Mouse (Mus musculus) adrenal gland (tissue): ENCODE results near the gene Cux2.

ENCODE experiments used
- intact Hi-C: fragments of 180-260 bp; cut with DNase I; formaldehyde crosslinking; loops from one replicate; pipeline ENCODE4 v1.15.1; 2025

Gene Cux2

DNA sequence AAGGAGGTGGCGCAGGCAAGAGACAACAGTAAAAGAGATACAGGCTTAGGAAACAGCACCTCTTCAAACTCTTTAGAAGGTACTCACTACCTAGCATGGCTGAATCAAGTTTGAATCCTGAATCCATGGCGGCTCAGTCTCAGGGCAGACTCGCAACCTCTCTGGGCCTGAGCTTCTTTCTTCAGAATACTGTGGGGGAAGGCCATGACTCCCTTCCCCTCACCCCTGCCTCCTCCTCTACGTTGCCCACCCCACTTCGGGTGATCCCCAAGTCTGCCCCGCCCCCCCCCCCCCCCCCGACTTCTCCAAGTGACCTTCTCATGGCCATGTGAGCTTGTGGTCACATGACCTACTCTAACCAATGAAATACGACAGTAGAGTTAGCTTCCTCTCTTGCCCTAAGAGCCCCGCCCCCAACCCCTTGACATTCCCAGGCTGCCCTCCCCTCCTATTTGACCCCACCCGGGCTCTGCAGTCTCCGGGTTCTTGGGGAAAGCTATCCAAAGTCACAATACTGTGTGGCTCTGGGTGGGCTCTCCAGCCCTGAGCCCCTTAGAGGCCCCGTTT lies 10.9 kb upstream of the Cux2 start:
- intact Hi-C loops: no loop called here

DNA sequence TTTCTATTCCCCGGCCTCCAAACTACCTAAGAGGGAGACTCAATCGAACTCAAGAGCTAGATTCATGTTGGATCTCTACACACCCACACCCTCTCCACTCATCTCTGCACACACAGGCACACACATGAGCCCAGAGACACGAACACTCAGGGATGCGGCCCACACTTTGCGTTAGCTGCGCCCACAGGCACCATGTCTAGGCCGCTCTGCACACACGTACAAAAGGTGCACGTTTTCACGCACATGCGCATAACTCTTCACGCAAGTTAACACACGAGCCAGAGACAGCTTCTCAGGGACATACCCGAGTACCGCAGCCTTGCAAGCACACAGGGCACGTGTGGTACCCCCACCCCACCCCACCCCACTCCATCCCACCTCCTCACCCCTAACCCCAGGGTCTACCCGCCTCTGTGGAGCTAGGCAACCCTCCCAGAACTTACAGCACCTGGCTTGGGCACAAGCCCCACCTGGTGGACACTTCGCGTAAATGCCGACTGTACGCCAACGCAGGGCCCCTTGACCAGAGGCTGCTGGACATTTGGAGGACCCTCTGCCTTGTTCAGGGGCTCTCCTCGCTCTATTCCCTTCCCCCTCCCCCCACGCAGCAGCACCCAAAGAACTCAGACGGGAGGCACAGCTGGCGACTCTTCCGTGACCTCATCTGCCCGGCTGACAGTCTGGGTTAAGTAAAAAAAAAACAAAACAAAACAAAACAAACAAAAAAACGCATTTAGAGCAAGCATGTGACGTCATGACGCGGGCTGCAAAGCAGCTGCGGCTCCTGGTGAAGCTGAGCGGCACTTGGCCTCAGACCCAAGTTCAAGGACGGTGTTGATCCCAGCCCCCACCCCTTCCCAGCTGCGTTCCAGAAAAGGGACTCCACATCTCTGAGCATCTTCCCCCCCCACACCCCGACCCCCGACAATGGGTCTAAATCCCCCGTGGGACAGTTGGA lies 9.4 kb upstream of the Cux2 start:
- intact Hi-C loops: loop anchor here (10.0 kb wide), 2 partner anchors 115 to 165 kb away; no protein-coding TSS in a partner anchor

DNA sequence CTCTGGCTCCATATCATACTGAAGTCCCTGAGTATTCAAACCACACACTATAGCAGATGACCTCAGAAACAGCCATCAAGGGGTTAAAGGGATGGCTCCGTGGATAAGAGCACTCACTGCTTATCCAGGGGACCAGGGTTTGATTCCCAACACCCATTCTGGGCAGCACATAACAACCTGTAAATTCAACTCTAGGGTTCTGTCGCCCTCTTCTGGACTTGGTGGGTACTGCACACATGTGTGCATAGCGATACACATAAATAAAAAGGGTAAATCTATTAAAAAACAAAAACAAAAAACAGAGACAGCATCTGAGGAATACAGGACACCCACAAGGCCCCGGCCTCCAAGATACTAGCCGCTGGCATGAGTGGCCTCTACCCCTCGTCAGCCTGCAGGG lies 7.7 kb upstream of the Cux2 start:
- intact Hi-C loops: loop anchor here (10.0 kb wide), 2 partner anchors 113 to 163 kb away; no protein-coding TSS in a partner anchor

DNA sequence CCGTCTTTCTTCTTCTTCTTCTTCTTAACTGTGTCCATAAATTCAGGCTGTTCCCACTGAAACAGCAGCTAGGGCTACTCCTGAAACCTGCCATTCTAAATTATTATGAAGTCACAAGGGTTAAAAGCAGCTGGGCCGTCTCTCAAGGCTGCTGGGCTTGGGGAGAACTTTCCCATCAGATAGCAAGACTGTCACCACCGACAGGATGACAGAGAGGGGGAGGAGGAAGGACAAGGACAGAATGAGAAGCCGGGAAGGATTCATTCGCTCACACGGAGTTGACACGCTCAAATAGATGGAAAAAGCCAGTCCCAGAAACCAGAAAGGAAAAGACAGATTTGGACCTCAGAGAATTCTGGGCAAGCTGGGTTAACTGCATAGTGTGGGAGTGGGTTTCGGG lies 6.7 kb upstream of the Cux2 start:
- intact Hi-C loops: loop anchor here (10.0 kb wide), 2 partner anchors 112 to 162 kb away; no protein-coding TSS in a partner anchor

DNA sequence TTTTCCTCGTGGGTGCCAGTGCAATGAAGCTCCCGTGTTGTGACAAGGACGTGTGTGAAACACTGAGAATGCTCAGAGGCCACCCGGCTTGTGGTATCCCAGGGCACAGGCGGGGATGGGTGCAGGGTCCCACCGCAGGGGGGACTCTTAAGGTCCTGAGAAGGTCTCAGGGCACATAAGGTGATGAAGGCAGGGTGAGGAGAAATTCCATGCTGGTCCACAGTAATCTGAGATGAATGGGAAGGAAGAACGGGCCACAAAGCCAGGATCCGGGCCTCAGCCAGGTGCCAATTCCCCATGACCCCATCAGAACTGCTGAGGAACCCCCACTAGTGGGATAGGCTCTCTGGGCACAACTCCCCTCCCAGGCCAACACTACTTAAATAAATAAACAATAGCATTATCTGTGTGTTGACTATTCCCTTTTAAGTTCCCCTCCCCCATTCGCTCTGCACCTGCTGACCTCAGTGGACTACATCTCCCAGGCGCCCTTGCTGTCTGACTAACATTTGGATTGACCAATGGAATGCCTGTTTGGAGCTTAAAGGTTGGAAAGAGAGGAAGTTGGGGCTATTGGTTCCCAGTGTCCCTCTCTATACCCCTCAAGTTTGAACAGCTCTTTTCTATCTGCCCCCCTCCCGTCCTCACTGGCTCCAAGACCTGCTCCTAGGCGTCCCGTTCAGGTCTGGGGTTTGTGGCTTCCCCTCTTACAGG lies 4.4 kb upstream of the Cux2 start:
- intact Hi-C loops: loop anchor here (10.0 kb wide), 2 partner anchors 109 to 159 kb away; no protein-coding TSS in a partner anchor

DNA sequence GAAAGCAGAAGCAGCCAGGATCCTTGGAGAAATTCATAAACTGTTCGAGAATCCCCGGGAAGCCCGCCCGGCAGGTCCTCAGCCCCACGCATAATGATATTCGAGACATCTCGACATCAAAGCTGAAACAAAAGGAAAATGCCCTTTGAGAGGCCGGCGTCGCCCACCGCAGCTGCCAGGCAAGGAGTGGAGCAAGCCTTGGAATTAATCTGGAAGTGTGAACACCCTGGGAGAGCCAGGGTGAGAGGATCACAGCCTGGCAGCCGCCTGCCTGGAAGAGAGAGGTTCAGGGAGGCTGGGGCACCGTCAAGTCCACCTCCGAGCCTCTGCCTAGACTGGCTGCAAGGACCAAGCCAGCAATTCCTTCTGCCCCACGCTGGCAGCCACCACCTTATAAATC lies 3.7 kb upstream of the Cux2 start:
- intact Hi-C loops: loop anchor here (10.0 kb wide), 2 partner anchors 109 to 159 kb away; no protein-coding TSS in a partner anchor

DNA sequence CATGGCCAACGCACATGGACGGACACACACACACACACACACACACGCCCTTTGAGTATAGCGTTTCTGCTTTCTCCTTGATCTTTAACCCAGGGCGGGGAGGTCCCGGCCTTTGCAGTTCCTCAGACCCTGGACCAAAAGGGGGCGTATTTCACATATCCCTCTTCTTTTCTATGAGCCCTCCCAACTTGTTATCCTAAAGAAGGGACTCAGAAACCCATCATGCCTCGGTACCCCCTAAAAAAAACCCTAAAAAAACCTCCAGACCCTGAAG lies 867 bp upstream of the Cux2 start:
- intact Hi-C loops: loop anchor here (1.0 to 10.0 kb wide), 3 partner anchors 39 to 156 kb away; no protein-coding TSS in a partner anchor

DNA sequence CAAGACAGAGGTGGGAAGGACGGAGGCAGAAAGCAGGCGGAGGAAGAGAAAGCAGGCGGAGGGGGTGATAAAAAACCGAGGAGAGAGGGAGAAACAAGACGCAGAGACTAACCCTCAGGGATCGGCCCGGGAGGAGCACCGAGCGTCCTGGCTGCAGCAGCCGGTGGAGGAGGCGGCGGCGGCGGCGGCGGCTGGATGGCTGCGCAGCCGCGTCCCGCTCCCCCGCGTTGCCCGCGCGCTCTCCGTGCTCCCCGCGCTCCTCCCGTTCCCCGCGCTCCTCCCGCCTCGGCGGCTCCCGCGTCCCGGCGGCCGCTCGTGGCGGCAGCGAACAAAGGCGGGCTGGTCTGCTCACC lies 262 bp downstream of the Cux2 start:
- intact Hi-C loops: loop anchor here (1.0 to 10.0 kb wide), 3 partner anchors 40 to 155 kb away; no protein-coding TSS in a partner anchor

DNA sequence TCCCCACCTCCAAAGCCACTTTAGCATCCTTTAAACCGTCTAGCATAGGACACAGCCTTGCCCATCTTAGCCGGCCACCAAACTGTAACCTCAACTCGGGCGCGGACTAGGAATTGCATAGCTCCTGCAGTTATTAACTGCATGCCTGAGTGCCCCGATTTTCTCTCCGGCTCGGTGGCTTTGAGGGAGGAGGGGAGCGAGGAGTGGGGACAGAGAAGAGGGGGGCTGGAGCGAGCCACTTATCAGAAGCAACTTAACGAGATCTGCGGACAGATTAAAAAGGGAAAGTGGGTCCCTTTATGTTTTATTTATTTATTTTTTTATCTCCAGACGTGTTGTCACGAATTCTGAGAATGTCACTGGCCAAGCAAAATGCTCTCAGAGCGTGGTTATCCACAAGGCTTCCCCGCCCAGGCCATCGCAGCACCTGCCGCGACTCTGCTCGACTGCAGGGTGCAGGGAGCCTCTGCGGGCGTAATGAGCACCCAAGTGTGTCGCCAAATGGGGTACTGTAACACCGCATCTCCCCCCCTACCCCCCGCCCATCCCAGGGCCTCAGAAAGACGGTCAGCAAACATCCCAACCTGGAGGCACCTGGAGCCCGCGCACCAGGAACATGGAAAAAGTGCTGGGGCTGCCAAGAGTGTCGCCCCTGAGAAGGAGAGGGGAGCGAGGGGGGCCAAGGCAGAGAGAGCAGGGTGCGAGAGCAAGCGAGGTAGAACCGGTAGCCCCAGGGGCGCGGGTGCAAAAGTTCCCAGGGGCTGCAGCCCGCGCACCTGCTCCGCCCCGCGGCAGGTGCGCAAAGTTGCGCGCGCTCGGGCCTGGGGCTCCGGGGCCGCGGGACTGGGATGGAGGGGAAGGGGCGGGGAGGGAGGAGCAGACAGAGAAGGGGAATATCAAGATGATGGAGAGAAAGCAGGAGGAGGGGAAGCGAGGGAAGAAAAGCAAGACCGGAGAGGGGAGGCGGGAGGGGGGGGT lies 927 bp downstream of the Cux2 start:
- intact Hi-C loops: no loop called here

DNA sequence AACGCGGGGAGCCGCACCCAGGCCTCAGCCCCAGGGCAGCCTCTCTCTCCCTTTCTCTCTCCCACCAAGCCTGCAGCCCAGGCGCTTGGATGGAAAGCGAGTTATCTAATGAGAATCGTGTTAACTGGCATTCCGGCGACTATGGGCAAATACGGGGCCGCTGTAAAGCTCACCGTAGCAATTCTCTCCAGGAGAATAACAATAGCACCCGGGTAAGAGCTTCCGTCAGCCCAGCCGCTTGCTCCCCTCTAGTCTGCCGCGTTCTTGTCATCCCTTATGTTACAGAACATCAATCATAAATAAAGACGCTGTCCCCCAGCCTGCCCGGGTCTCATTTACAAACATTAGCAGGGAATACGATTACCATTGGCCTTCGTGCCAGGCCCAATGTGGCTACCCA lies 1.6 kb downstream of the Cux2 start:
- intact Hi-C loops: no loop called here

DNA sequence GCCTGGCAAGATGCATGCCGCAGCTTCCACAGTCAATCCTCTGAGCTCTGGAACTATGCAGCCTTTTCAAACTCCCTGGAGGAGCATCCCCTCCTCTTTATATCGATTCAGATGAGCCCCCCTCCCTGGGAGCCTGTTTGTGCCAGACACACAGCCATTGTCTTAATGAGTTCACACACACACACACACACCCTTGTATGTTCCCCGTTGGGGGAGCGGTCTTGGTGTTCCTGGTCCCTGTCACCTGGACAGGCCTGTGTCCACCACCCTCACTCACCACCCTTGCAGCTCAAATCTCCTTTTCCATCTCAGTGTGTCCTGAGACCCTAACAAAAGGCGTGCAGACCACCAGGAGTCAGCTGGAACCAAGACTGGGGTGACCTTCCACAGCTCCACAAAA lies 2.1 kb downstream of the Cux2 start:
- intact Hi-C loops: no loop called here

DNA sequence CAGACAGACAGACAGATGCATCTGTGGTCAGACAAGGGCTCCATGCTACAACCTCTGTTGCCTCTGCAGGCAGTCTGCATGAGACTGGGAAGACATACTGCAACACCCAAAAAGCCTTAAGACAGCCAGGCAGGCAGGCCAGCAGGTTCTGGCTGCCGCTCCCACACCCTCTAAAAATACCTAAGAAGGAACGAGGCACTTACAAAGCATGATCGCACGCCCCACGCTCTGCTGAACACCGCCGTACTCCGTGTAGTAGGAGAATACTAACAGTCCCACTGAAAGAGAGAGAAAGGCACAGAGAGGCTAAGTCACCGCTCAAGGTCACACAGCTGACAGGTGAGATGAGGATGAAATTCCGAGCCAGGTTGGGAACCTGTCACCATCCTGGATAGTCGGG lies 6.3 kb downstream of the Cux2 start:
- intact Hi-C loops: no loop called here

DNA sequence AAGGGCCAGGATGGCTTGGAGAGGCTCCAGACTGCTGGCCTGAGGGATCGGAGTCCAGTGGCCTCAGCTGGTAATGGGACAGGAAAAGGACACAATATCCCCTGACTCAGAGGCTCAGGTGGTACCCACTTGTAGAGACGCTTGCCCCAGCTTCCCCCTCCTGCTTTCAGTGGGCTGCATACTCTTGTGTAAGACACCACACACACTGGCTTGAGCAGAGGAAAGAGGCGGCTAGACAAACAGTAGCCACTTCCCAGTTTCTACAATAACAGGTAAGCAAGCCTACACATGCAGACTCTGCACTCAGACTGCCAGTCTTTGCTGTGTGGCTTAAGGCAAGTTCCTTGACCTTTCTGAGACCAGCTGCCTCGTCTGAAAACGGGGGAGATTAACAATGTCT lies 14.6 kb downstream of the Cux2 start:
- intact Hi-C loops: no loop called here

DNA sequence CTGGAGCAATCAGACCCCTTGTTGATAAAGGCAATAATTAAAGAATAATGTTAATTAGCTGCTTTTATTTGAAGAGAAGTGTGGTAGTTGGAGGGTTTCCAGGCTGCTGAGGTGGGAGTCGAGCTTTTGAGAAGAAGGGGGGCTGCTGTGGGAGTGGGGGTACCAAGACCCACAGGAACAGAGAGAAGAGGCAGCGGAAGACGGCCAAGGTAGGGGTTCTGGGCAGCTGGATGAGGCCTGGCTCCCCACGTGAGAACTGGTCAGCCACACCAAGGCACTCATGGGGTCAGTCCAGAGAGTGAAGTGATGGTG lies 16.8 kb downstream of the Cux2 start:
- intact Hi-C loops: no loop called here

DNA sequence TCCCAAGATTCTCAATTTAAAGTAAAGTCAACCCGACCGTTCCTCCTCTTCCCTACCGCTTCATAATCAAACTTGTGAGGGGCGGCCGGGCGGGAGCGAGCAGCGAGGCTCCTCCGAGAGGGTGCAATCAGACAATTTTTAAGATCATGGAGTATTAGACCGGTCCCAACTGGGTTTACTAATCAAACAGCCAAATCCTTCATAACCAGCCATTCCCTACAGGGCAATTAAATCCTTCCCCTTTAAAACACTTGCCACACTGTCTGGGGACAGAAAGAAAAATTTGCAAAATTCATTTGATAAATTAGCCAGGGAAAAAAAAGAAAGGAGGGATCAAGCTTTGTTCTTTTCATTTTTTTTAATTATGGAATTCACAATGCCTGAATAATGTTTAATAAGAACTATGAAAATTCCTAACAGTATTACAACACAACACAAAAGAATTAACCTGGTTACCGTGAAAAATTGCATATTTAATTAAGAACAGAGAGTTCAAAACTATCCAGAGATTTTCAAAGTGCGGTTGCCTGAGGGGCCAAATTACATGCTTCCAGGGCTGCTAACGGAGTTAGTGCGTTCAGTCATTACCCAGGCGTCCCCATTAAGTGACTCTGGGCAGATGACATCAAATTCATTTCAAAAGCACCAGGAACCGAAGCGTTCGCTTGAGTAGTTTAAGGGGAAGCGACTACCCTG lies 17.3 kb downstream of the Cux2 start:
- intact Hi-C loops: no loop called here

DNA sequence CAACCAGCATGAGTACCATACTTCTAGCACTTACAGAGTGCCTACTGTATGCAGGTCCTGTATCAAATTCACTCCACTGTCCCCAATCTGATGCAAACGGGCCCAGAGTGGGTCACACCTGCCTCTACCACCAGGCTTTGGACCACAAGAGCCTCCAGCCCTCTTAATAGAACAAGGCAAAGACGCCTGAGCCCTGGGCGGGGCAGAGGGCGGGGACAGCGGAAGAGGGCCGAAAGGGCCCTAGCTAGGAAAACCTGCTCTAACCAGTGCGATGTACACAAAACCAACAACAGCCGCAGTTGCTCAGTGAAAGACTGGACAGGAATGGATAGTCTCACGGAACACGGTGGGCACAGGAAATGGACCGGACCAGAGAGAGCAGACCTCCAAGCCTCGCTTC lies 18.8 kb downstream of the Cux2 start:
- intact Hi-C loops: no loop called here

DNA sequence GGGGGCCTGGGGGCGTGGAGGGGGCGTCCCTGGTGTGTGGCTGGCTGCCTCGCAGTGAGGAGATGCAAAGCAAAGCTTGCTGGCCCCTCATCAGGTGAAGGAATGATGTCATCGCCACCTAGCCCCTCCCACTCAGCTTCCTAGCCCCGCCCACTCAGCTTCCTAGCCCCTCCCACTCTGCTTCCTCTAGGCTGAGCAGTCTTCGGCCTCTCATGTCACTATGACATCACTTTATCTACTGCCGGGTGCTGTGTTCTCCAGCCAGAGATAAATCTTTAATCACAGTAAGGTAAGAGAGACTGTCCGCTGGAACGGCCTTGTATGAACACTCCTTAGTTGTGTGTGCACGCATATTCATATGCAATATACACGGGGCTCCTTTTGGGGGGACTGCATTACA lies 19.3 kb downstream of the Cux2 start:
- intact Hi-C loops: no loop called here

DNA sequence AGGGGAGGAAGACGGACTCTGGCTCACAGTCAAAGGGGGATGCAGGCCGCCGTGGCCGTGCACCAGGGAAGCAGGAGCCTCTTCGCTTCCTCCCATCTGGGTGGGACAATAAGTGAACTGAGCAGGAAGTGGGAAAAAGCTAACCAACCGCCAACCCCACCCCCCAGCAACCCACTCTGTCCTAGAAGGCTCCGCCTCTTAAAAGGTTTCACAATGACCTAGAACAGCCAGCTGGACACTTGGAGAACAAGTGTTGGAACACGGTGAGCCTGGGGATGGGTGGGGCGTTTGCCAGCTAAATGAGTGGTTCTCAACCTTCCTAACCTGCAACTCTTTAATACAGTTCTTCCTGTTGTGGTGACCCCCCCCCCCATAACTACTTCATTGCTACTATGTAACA lies 23.1 kb downstream of the Cux2 start:
- intact Hi-C loops: no loop called here

DNA sequence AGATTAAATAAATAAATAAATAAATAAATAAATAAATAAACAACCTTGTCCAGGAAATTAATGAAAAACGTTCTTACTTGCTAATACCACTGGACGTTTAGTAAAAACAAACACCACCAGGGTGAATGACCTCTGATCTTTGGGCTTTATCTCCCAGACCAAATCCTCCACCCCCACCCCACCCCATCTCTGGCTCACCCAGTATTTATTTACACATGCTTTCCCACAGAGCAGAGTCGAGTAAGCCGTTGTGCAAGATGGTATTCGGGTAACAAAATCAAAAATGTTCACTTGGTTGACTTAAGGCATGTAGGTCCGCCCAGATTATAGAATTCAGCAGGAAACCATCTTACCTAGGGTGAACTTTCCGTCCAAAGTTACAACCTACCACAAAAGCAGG lies 23.6 kb downstream of the Cux2 start:
- intact Hi-C loops: no loop called here

DNA sequence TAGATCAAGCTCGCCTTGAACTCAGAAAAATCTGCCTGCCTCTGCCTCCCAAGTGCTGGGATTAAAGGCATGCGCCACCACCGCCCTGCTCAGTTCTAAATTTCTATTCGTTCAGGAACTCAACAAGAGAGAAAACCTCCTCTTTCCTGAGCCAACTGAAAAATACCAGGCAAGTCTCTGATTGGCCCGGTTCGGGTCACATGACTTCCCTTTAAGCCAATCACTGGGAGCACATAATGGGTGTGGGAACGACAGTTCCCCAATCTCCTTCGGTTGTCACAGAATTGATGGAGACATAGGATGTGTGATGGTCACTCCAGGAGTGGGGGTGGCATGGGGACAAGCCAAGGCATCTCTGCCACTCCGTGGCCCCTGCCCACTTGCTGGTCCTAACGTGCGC lies 24.8 kb downstream of the Cux2 start:
- intact Hi-C loops: no loop called here

DNA sequence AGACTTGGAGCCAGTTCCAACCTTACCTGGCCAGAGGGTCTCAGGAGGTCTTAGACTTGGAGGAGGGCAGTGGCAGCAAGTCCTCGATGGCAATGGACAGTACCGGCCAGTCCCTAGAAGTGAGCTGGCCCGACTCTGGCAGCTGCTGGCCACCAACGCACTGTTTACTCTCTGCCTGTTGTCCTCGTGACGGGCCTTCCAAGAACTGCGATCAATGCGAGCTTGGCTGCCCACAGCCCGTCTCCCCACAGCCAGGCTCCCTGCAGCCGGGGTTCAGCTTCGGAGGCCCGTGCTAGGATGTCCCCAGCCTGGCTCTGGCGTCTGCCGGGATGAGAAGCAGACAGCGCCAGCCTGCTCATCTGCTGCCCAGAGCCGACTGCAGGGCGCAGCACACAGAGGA lies 30.6 kb downstream of the Cux2 start:
- intact Hi-C loops: no loop called here
